25 mouse cellular contexts compared by ENCODE assay signal in genomic region chr6:6433179-6433578, GRCm38 (mm10).
DNase-seq lines count a peak whose midpoint lies in the region; ATAC-seq and TF ChIP-seq lines count a peak whose summit lies in the region.
"Had no signal": no experiment of that assay in that cellular context is flagged by ENCODE, and none has a peak within 500 bp of the region (broad histone marks: within the 10 kb centered on the region; RNA-seq: fewer than 3 reads in every experiment).

No protein-coding gene starts in this region.

- WGBS in intestine, postnatal 0 days, result 42% methylated on average over 6 of the region's 6 CpGs

- H3K27me3 ChIP-seq in intestine, postnatal 0 days (replicated peaks; ENCODE audit: control insufficient read depth, insufficient read depth, low read length), result no peaks in the 10 kb centered on the region
- H3K27me3 ChIP-seq: CH12.LX; embryonic facial prominence, embryonic 13.5 days; embryonic facial prominence, embryonic 15.5 days; forebrain, embryonic 12.5 days; forebrain, embryonic 15.5 days; Patski had no signal

- ATAC-seq in intestine, postnatal 0 days, result peak; percentile 93
- ATAC-seq: activated CD4-positive, CD25-positive, alpha-beta regulatory T cell, adult 4 months; CD4-positive, CD25-positive, alpha-beta regulatory T cell, adult 4 months; forebrain, embryonic 15.5 days; forebrain, postnatal 0 days; Patski had no signal

- no peak overlapping the region for H3K4me3 ChIP-seq in intestine, postnatal 0 days (ENCODE audit: low read depth, low read length)
- H3K4me3 ChIP-seq: embryonic facial prominence, embryonic 13.5 days; embryonic facial prominence, embryonic 15.5 days; erythroblast, embryonic 14.5 days; forebrain, embryonic 10.5 days; forebrain, embryonic 12.5 days; forebrain, embryonic 15.5 days had no signal

- peak; percentile 11 to 23 for DNase-seq in cerebellum, postnatal 10 days
- DNase-seq in cerebellum, adult 9-11 months, result no peak
- no peak for DNase-seq in heart, adult 18-20 months
- DNase-seq in adrenal gland, postnatal 25 days, result no peak
- DNase-seq: adrenal gland, adult 8-10 months; adrenal gland, postnatal 14 days; B cell, adult 2 months; cerebellum, adult 11 months; cerebellum, adult 18-20 months; cerebellum, adult 8-10 months; cerebellum, postnatal 36 days; embryo, embryonic 11 days; forebrain, postnatal 0 days had no signal

- no peak for TF ChIP-seq CTCF in intestine, postnatal 0 days (IDR thresholded peaks at IDR 0.05; ENCODE audit: low read depth)

- no peak overlapping the region for H3K9ac ChIP-seq in intestine, postnatal 0 days (ENCODE audit: low read depth, low read length)
- H3K9ac ChIP-seq: embryonic facial prominence, embryonic 13.5 days; embryonic facial prominence, embryonic 15.5 days; forebrain, embryonic 12.5 days; forebrain, embryonic 15.5 days; forebrain, postnatal 0 days had no signal

- H3K27ac ChIP-seq in intestine, postnatal 0 days (ENCODE audit: low read depth, low read length), result no peak overlapping the region
- H3K27ac ChIP-seq: embryonic facial prominence, embryonic 13.5 days; embryonic facial prominence, embryonic 15.5 days; forebrain, embryonic 10.5 days; forebrain, embryonic 12.5 days; forebrain, embryonic 15.5 days had no signal

- no peaks in the 10 kb centered on the region for H3K9me3 ChIP-seq in intestine, postnatal 0 days (ENCODE audit: control insufficient read depth)
- H3K9me3 ChIP-seq: embryonic facial prominence, embryonic 13.5 days; embryonic facial prominence, embryonic 15.5 days; forebrain, embryonic 10.5 days; forebrain, embryonic 12.5 days; forebrain, embryonic 15.5 days; G1E had no signal

- 0 out of 2 replicates have a peak, but pooled peaks cover 3% of the 10 kb centered on the region for H3K4me1 ChIP-seq in intestine, postnatal 0 days (replicated peaks; ENCODE audit: control insufficient read depth, insufficient read depth, low read length)
- H3K4me1 ChIP-seq: forebrain, embryonic 10.5 days; forebrain, embryonic 12.5 days; forebrain, embryonic 15.5 days had no signal

- no peaks in the 10 kb centered on the region for H3K36me3 ChIP-seq in intestine, postnatal 0 days (ENCODE audit: control insufficient read depth, insufficient read depth)
- H3K36me3 ChIP-seq: embryonic facial prominence, embryonic 13.5 days; embryonic facial prominence, embryonic 15.5 days; forebrain, embryonic 10.5 days; forebrain, embryonic 12.5 days; forebrain, embryonic 15.5 days; G1E had no signal

- no peak overlapping the region for H3K4me2 ChIP-seq in intestine, postnatal 0 days (replicated peaks; ENCODE audit: low read depth)
- H3K4me2 ChIP-seq: embryonic facial prominence, embryonic 13.5 days; embryonic facial prominence, embryonic 15.5 days; forebrain, embryonic 12.5 days; forebrain, embryonic 15.5 days had no signal

Comparison
In these comparisons a context has a peak if more than half of its experiments do, and no peak if none do; other contexts are left out.
1. DNase-seq: peak in cerebellum, postnatal 10 days (2 of 2); none in cerebellum, adult 9-11 months (single experiment), heart, adult 18-20 months (0 of 2) and adrenal gland, postnatal 25 days (single experiment).